Mouse (Mus musculus): Measurements from ENCODE around the gene Hps5.
"Not testable (repeated sequence)": the region's sequence is repeated elsewhere in the genome, so short reads cannot be mapped to it uniquely, and the experiment has no call there.

Gene Hps5

GRCm38 (mm10) chr7:46795287-46796205 lies at the start of gene Hps5, which contains the start of gene Gtf2h1:
Hps5 (minus strand) TSS chr7:46796064.
Gtf2h1 (plus strand) TSS chr7:46796103.
- peak; percentile 98 to 99 for DNase-seq

- DNase-seq: peak; percentile 94 to 97
Observed at GRCm38 (mm10) chr7:46845211-46845977, 49.5 kb upstream of the Hps5 start.

GRCm38 (mm10) chr7:46843576-46843975 lies 47.7 kb upstream of the Hps5 start:
- peak in 1 of 2 experiments; percentile 34 for DNase-seq

- no peak for DNase-seq
Observed at GRCm38 (mm10) chr7:46842278-46842677, 46.4 kb upstream of the Hps5 start.

GRCm38 (mm10) chr7:46840787-46841525 lies 45.1 kb upstream of the Hps5 start, which contains the start of gene Ldha:
Ldha (plus strand) TSS chr7:46841475.
- no peak for DNase-seq

- DNase-seq: no peak
Observed at GRCm38 (mm10) chr7:46840326-46840725, 44.5 kb upstream of the Hps5 start.

GRCm38 (mm10) chr7:46839861-46840260 lies 44.0 kb upstream of the Hps5 start:
- DNase-seq: no peak

GRCm38 (mm10) chr7:46839446-46839845 lies 43.6 kb upstream of the Hps5 start:
- peak in 1 of 2 experiments; percentile 48 for DNase-seq

GRCm38 (mm10) chr7:46838891-46839302 lies 43.0 kb upstream of the Hps5 start:
- peak; percentile 79 to 82 for DNase-seq

GRCm38 (mm10) chr7:46838104-46838671 lies 42.3 kb upstream of the Hps5 start:
- peak in 1 of 2 experiments; percentile 35 for DNase-seq

GRCm38 (mm10) chr7:46837073-46837472 lies 41.2 kb upstream of the Hps5 start:
- no peak for DNase-seq

- DNase-seq: no peak
Observed at GRCm38 (mm10) chr7:46836357-46836756, 40.5 kb upstream of the Hps5 start.

- DNase-seq: no peak
Observed at GRCm38 (mm10) chr7:46834994-46835610, 39.2 kb upstream of the Hps5 start.

- DNase-seq: no peak
Observed at GRCm38 (mm10) chr7:46833670-46834255, 37.9 kb upstream of the Hps5 start.

GRCm38 (mm10) chr7:46833266-46833665 lies 37.4 kb upstream of the Hps5 start:
- DNase-seq: no peak

- not testable (repeated sequence) for DNase-seq
Observed at GRCm38 (mm10) chr7:46832112-46832810, 36.4 kb upstream of the Hps5 start.

- no peak for DNase-seq
Observed at GRCm38 (mm10) chr7:46831693-46832092, 35.8 kb upstream of the Hps5 start.

- no peak for DNase-seq
Observed at GRCm38 (mm10) chr7:46830799-46831590, 35.1 kb upstream of the Hps5 start.

GRCm38 (mm10) chr7:46829911-46830310 lies 34.0 kb upstream of the Hps5 start:
- no peak for DNase-seq

- no peak for DNase-seq
Observed at GRCm38 (mm10) chr7:46827803-46828184, 31.9 kb upstream of the Hps5 start.
